18 mouse cellular contexts compared by ENCODE assay signal in the genomic region with DNA sequence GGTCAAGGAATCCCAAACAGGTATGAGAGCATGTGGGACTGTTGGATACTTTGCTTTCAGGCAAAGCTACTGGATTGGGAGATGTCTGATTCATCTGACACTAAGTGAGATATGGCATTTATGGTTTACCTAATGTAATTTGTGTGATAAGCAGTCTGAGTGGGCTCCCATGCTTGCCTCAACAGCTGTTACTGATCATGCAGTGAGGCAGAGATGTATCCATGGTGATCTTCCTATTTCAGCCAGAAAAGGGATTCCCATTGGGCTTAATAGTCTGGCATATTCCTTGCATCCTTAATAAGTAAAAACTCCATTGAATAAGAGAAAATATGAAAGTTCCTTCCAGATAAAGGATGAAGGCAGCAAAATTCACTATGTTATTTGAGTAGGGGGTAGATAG. TPM values are rescaled to one million over a fixed set of nuclear protein-coding genes. Genes with fewer than 3 reads are reported as not detected.
"Had no signal": no experiment of that assay in that cellular context is flagged by ENCODE, and none has a peak within 500 bp of the region (broad histone marks: within the 10 kb centered on the region; RNA-seq: fewer than 3 reads in every experiment).

No protein-coding gene starts in this region.

- H3K27me3 ChIP-seq: limb, embryonic 15.5 days; liver, embryonic 12.5 days; midbrain, embryonic 12.5 days; neural tube, embryonic 12.5 days had no signal

- ATAC-seq: liver, embryonic 12.5 days had no signal

- DNase-seq: kidney, adult 11 months; kidney, adult 9 months; kidney, postnatal 36 days; layer of hippocampus, adult 9-11 months; layer of hippocampus, postnatal 36 days; lung, embryonic 14.5 days; lung, postnatal 14 days; right cerebral cortex, adult 18-20 months; right cerebral cortex, postnatal 25 days; thymus, postnatal 36 days had no signal

- H3K4me3 ChIP-seq: limb, embryonic 15.5 days; liver, embryonic 12.5 days; megakaryocyte, embryonic 14.5 days; midbrain, embryonic 12.5 days; neural tube, embryonic 12.5 days had no signal

- H3K27ac ChIP-seq: kidney, postnatal 0 days; limb, embryonic 15.5 days; liver, embryonic 12.5 days; macrophage; midbrain, embryonic 12.5 days; neural tube, embryonic 12.5 days had no signal

- H3K4me2 ChIP-seq: limb, embryonic 15.5 days; liver, embryonic 12.5 days; lung, embryonic 14.5 days; midbrain, embryonic 12.5 days; neural tube, embryonic 12.5 days had no signal

- H3K9me3 ChIP-seq: limb, embryonic 15.5 days; liver, embryonic 12.5 days; megakaryocyte, embryonic 14.5 days; midbrain, embryonic 12.5 days; neural tube, embryonic 12.5 days had no signal

- H3K9ac ChIP-seq: limb, embryonic 15.5 days; liver, embryonic 12.5 days; lung, embryonic 14.5 days; midbrain, embryonic 12.5 days; neural tube, embryonic 12.5 days had no signal

- H3K4me1 ChIP-seq: limb, embryonic 15.5 days; liver, embryonic 12.5 days; megakaryocyte, embryonic 14.5 days; midbrain, embryonic 12.5 days; neural tube, embryonic 12.5 days had no signal

- H3K36me3 ChIP-seq: limb, embryonic 15.5 days; liver, embryonic 12.5 days; midbrain, embryonic 12.5 days; neural tube, embryonic 12.5 days had no signal

RNA-seq across cellular contexts. Expression of gene Mbnl3, which starts 58.4 kb away (rescaled TPM):
- total RNA-seq: layer of hippocampus, adult 18-20 months; layer of hippocampus, postnatal 36 days had no signal
